Mouse (Mus musculus) olfactory bulb, adult 2 months (tissue): ENCODE results near the gene Ceacam3. TPM values are rescaled to one million over a fixed set of nuclear protein-coding genes. Genes with fewer than 3 reads are reported as not detected.
"Not testable (repeated sequence)": the region's sequence is repeated elsewhere in the genome, so short reads cannot be mapped to it uniquely, and the experiment has no call there.

ENCODE experiments used
- H3K27ac ChIP-seq: fragments of 200-500 bp; 2 replicates; pipeline ENCODE4 v1.5.1; 2012; ENCODE audit warnings: low read depth, low read length; ENCODE audit not compliant: insufficient read depth
- H3K4me1 ChIP-seq: fragments of 200-500 bp; 2 replicates; pipeline ENCODE4 v1.6.1; 2012; ENCODE audit warnings: low read length; ENCODE audit not compliant: control insufficient read depth, insufficient read depth
- H3K4me3 ChIP-seq: fragments of 200-500 bp; 2 replicates; pipeline ENCODE4 v1.5.1; 2012; ENCODE audit warnings: mild to moderate bottlenecking, low read depth, low read length, moderate library complexity; ENCODE audit not compliant: insufficient read depth
- CTCF ChIP-seq: fragments of 200-500 bp; IDR thresholded peaks from 2 replicates; pipeline ENCODE4 v1.5.1; 2012; ENCODE audit warnings: low read depth, mild to moderate bottlenecking, low read length, moderate library complexity; ENCODE audit not compliant: insufficient read depth
- POLR2A ChIP-seq: fragments of 200-500 bp; IDR thresholded peaks from 2 replicates; pipeline ENCODE4 v1.6.1; 2012; ENCODE audit warnings: mild to moderate bottlenecking, low read depth, low read length, moderate library complexity; ENCODE audit not compliant: insufficient read depth
- WGBS: fragments of 180-500 bp; shearing (Covaris S2); methylation state at CpG from one replicate; pipeline ENCODE4 v1.1.7; 2018; 5-methylcytosine and 5-hydroxymethylcytosine counted together
- polyA plus RNA-seq: library from polyadenylated mRNA; stranded (reverse); fragments of >200 nt; gene quantifications from 2 replicates; pipeline ENCODE4 v1.2.4, GENCODE M21; 2012; ENCODE audit warnings: low replicate concordance; ENCODE audit not compliant: missing spikeins, insufficient read depth, insufficient read length

The Ceacam3 gene
- not detected in 2 replicates for polyA plus RNA-seq

DNA sequence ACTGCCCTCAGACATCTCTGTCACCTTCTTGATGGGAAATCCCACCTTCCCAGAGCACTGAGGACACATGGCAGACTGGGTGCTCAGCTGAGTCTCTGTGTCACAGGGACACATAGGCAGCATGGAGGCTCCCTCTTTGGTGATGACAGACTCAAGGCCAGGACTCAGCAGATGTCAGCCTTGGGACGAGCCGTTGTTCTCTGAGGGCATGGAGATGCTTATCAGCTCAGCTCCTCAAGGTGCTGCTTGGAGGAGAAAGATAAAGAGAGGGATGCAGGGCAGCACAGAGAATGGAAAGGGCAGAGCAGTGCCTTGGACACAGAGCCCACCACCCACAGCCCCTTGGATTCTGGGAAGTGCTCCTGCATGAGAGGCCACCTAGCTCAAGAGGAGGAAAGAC is at the start of gene Ceacam3:
Gene Ceacam3, plus strand, starts transcription at position 352 of the 400 bp plus-strand sequence.
- no peak within 1 kb of the TSS for H3K4me3 ChIP-seq
- H3K4me1 ChIP-seq, result no peaks in the 10 kb centered on the region
- no peak for TF ChIP-seq CTCF
- TF ChIP-seq POLR2A, result no peak
- H3K27ac ChIP-seq, result no peak within 1 kb of the TSS
- 93% methylated on average over 2 of the region's 2 CpGs for WGBS

DNA sequence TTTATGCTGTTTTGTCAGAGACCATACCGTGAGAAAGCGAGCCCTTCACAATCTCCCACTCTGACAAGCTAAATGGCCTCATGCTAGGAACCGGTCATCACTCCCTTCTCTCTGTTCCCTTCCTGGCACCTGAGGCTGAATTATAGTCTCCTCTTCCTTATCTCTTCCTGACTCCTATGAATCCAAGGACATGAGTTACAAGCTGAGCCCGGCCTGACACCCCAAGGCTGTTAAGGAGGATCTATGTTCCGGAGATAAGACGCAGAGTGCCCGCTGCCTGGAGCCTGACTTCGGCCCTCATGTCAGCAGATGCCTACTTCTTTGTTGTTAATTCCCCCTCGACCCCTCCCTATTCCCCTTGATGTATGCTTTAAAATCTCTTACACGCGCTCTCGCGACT is 48.5 kb upstream of the Ceacam3 start:
- H3K27ac ChIP-seq, H3K4me3 ChIP-seq, H3K4me1 ChIP-seq: not testable (repeated sequence)
- WGBS, result 89% methylated on average over 13 of the region's 13 CpGs

DNA sequence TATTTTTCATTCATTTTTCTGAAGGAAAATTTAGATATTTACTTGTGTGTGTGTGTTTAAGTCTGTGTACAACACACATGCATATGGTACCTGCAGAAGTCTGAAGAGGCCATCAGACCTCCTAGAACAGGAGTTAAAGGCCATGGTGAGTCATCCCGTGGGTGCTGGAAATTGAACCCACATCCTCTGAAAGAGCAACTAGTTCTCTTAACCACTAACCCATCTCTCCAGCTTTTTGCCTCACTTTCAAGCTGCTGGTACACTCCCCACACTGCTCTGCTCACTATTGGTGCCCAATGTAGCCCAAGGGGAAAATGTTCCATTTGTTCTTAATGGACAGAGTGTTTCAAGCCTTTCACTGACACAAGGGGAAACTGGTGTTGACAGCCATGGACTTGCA is 14.8 kb upstream of the Ceacam3 start:
- TF ChIP-seq POLR2A (no peak), CTCF (no peak)
- WGBS, result 86% methylated on average over 1 of the region's 1 CpGs

DNA sequence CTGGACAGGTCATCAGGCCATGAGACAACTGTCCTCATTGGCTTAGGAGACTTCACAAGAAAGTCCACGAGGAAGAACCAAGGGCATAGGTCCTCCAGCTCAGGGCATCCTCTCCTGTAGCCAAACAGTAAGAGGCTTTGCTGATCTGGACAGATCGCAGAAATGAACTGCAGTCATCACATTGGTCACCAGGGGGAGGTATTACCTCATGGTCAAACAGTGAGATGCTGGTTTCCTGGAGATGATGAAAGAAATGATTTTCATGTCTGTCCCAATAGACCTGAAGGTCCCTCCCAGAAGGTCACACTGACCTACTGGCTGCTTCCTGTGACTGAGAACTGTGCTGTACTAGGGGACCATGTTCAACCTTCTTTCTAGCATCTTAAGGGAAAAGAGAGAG is 5.6 kb downstream of the Ceacam3 start:
- H3K27ac ChIP-seq, result no peak overlapping the region
- no peak overlapping the region for H3K4me3 ChIP-seq
- TF ChIP-seq POLR2A, result no peak
- TF ChIP-seq CTCF, result no peak
- WGBS, result 38% methylated on average over 2 of the region's 2 CpGs
- no peaks in the 10 kb centered on the region for H3K4me1 ChIP-seq

More for the DNA sequence above, 14.8 kb upstream of the Ceacam3 start:
- H3K4me3 ChIP-seq, result no peak overlapping the region
- no peaks in the 10 kb centered on the region for H3K4me1 ChIP-seq
- H3K27ac ChIP-seq, result no peak overlapping the region

DNA sequence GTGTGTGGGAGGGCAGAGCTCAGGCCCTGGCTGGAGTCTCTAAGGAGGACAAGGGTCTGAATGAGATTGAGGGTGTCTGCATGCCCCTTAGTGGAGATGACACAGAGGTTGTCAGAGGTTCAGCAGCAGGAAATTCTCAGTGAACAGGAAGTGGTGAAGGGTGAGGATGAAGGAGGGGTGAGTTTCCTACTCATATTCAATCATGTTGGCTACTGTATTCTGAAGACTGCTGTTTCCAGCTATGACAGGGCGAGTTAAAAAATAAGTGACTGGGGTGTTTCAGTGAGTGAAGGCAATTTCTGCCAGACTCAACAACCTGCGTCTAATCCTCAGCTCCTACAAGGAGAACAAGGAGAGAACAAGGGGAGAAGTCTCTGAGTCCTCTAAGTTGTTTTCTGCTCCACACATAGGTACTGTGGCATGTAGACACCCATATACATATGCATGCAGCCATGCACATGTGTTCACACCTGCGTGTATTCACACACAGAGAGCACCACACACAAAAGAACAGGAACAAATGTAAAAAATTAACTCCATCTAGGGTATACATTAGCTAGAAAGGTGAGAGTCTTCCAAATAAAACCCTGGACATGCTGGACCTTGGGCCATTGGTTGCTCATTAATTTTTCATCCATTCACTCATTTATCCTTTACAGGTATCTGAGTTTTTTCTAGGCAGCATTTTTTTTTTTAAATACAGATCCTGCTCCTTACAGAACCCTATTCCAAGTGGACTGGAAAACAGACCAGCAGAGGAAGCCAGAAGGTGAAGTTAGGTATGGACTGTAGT is 7.0 kb downstream of the Ceacam3 start:
- Histone ChIP-seq H3K4me3 (no peak overlapping the region), H3K4me1 (no peaks in the 10 kb centered on the region), H3K27ac (no peak overlapping the region)
- WGBS, result 69% methylated on average over 3 of the region's 3 CpGs
- TF ChIP-seq POLR2A (no peak), CTCF (no peak)

DNA sequence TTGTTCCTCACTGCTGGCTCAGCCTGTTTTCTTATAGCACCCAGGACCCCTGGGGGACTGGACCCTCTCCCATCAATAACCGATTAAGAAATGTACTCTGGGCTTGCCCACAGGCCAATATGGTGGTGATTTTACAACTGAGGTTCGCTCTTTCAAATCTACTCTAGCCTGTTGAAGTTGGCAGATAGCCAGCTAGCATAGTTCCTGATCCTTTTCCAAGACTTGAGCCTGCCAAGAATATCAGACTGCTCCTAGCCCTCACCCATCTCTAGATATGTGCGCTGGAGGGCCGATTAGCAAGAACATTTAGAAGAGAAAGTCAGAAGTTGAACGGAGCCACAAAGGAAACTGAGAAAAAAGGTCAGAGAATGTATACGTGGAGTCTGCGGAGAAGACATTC is 8.9 kb downstream of the Ceacam3 start:
- no peaks in the 10 kb centered on the region for H3K4me1 ChIP-seq
- no peak overlapping the region for H3K27ac ChIP-seq
- TF ChIP-seq POLR2A (no peak), CTCF (no peak)
- WGBS, result 73% methylated on average over 7 of the region's 7 CpGs
- H3K4me3 ChIP-seq, result no peak overlapping the region

DNA sequence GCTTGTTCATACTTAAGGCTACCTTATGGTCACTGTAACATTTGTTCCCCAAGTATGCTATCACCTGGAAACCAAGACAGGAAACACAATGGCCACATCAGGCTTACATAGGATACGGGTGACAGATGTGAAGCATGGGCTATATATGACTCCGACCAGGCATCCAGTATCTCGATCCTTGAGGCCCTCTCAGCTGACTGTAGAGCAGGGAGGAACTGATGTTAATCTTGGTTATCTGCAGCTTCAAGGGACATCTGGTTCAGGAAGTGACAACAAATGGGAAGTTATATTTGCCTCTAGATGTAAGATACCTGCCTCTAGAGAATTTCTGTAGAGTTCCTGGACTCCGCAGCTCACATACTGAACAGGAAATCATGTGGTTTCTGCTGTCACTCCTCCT is 21.7 kb downstream of the Ceacam3 start:
- no peak overlapping the region for H3K4me3 ChIP-seq
- H3K27ac ChIP-seq, result no peak overlapping the region
- H3K4me1 ChIP-seq, result no peaks in the 10 kb centered on the region
- WGBS, result 87% methylated on average over 4 of the region's 4 CpGs
- TF ChIP-seq CTCF, result no peak
- no peak for TF ChIP-seq POLR2A

DNA sequence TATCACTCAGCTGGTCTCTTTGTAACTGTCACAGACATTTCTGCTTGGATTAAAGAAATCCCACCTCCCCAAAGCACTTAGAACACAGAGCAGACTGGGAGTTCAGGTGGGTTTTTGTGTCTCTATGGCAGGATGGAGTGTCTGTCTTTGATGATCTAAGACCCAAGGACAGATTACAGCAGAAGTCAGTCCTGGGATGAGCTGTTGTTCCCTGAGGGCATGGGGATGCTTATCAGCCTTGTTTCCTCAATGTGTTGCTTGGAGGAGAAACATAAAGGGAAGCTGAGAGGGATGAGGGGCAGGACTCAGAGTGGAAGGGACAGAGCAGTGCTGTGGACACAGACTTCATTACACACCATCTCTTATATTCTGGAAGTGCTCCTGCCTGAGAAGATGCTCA is 53.1 kb downstream of the Ceacam3 start, which contains the start of gene Psg29:
Gene Psg29, plus strand, starts transcription at position 301 of the 400 bp plus-strand sequence.
- H3K27ac ChIP-seq, result no peak within 1 kb of the TSS
- TF ChIP-seq POLR2A (no peak), CTCF (no peak)

DNA sequence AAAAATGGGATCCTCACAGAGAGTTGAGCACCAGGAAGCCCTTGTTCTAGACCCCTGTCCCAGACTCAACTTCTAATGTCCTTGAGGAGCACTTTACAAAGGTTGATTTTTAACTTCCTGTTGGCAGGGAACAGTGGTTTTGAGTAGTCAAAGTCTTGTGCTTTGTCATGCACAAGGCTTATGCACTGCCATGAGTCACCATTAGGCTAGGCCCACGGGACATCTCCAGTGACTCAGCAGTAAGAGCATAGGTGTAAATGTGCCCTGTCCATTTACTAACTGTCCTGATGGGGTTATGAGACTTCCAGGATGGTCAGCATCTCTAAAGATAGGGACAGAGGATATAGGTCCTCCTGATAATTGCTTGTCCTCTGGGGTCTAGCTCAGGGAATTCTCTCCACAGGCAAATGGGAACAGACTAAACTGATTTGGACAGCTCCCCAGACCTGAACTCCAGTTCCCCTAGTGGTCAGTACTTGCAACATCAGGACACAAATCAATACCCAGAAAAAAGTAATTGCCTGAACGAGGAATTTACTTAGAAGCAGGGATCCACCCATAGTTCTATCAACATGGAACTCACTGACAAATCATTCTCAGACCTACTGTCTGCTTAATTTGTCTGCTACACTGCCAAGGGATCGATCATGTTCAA is 55.6 kb downstream of the Ceacam3 start:
- Histone ChIP-seq H3K27ac (no peak overlapping the region), H3K4me3 (no peak overlapping the region), H3K4me1 (no peaks in the 10 kb centered on the region)
- WGBS, result 65% methylated on average over 3 of the region's 3 CpGs
- TF ChIP-seq POLR2A (no peak), CTCF (no peak)

More for the DNA sequence above, 53.1 kb downstream of the Ceacam3 start, which contains the start of gene Psg29:
- Histone ChIP-seq H3K4me3 (no peak within 1 kb of the TSS), H3K4me1 (no peaks in the 10 kb centered on the region)

Other genes with a start within 250 kb of the Ceacam3 start
- not detected in 2 replicates for gene Ptgir, start 243.8 kb upstream of the Ceacam3 start, polyA plus RNA-seq
- 1,020 and 1,388 TPM in 2 replicates for gene Calm3, start 226.2 kb upstream of the Ceacam3 start, polyA plus RNA-seq
- gene Pnmal2, start 205.6 kb upstream of the Ceacam3 start, polyA plus RNA-seq, result not detected in 2 replicates
- gene Pnmal1, start 190.6 kb upstream of the Ceacam3 start, polyA plus RNA-seq, result not detected in 2 replicates
- gene Gm42372, start 167.2 kb upstream of the Ceacam3 start, polyA plus RNA-seq, result not detected in 2 replicates
- not detected in 2 replicates for gene Ccdc8, start 157.6 kb upstream of the Ceacam3 start, polyA plus RNA-seq
- not detected in 2 replicates for gene Ppp5c, start 122.4 kb upstream of the Ceacam3 start, polyA plus RNA-seq
- not detected in 2 replicates for gene Hif3a, start 87.9 kb upstream of the Ceacam3 start, polyA plus RNA-seq
- gene Psg16, start 76.2 kb upstream of the Ceacam3 start, polyA plus RNA-seq, result not detected in 2 replicates
- gene Psg29, start 53.2 kb downstream of the Ceacam3 start, polyA plus RNA-seq, result not detected in 2 replicates